Mouse (Mus musculus): ENCODE data around the gene Olfr1188.
"Not testable (repeated sequence)": the region's sequence is repeated elsewhere in the genome, so short reads cannot be mapped to it uniquely, and the experiment has no call there.

The Olfr1188 gene

DNA sequence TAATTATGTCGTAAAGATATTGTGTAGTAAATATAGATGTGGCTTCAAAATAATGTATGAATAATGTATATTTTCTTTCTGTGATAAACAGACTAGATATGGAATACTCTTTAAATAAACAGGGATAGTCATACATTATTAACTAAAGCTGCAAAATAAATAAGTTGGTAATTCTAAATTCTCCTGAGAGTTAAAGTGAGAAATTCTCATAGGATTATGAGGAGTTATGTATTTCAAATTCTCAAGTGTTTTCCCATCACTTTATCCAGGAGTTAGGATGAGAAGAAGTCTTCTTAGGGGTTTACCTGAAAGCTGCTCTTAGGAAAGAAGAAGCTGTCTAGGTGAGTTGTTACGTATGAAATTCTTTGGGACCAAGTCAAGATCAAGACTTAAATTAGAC lies at the start of gene Olfr1188:
TSS of gene Olfr1188 (plus strand) at position 301 of the 400 bp plus-strand sequence.
- no peak for DNase-seq (ENCODE audit: low spot score in 2 of 2)

DNA sequence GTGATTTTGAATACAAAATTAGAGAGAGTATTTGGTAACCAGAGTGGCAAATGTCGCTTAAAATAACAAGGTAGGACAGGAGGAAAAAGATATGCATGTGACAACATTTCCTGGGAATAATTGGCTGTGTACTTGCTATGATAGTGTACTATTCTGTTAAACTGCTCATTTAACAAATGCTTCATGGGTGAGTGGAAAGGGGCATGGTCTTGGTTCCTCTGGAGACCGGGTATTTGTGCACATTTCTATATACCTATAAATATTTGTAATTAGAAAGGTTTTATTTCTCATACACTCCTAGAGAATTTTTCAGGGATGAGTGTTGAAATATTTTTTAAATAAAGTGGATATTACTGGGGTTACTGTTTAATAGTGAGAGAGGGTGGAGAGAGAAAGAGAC lies 38.5 kb upstream of the Olfr1188 start, which contains the start of gene Olfr1186:
TSS of gene Olfr1186 (plus strand) at position 301 of the 400 bp plus-strand sequence.
- DNase-seq (ENCODE audit: low spot score in 2 of 2) = no peak

DNA sequence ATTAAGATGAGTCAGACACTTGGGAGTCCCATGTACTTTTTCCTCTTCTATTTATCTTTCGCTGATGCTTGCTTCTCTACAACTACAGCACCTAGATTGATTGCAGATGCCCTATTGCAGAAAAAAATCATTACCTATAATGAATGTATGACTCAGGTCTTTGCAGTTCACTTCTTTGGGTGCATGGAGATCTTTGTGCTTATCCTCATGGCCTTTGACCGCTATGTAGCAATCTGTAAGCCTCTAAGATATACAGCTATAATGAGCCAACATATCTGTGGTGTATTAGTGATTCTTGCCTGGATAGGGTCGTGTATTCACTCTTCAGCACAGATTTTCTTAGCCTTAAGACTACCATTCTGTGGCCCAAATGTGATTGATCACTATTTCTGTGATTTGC lies 31.0 kb upstream of the Olfr1188 start:
- no peak for DNase-seq (ENCODE audit: low spot score in 2 of 2)

DNA sequence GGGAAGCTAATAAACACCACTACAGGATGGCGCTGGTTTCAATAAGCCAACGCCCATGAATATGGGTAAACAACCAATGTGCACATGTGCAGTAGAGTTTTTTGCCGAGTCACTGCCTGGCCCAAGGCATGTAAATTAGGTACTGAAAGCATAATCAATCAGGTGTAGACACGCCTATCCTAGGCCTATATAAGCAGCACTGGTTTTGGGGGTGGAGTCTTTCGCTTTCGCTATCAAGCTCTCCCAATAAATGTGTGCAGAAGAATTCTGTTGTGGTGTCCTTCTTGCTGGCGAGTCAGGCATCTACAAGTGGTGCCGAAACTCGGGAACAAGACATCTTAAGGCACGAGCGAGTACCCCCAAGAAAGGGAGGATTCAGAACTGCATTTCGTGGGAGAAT lies 16.0 kb downstream of the Olfr1188 start:
- DNase-seq (ENCODE audit: low spot score in 2 of 2) = not testable (repeated sequence)

DNA sequence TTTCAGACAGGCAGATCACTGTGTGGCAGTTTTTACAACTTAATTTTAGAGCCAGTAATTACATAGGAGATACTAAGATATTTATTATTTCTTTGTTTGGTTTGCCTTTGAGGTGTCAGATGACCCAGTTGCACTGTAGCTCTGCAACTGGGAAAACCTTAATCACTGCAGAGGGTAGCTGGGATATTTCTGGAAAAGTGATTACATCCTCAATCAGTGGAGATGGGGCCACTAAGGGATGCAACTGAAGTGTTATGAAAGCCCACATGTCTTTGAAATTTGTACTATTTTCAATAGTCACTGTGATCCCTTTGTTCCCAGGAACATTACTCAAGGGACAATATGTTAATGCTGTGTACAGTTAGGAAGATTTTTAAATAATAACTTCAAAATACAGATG lies 29.4 kb downstream of the Olfr1188 start, which contains the start of gene Olfr1189:
TSS of gene Olfr1189 (plus strand) at position 301 of the 400 bp plus-strand sequence.
- DNase-seq (ENCODE audit: low spot score in 2 of 2) = no peak
